In genomic region chr6:120148716-120149392, GRCm38 (mm10) we compare ENCODE assay signal across 13 mouse cellular contexts. TPM values are rescaled to one million over a fixed set of nuclear protein-coding genes. Genes with fewer than 3 reads are reported as not detected.
DNase-seq lines count a peak whose midpoint lies in the region; ATAC-seq lines count a peak whose summit lies in the region.
"Had no signal": no experiment of that assay in that cellular context is flagged by ENCODE, and none has a peak within 500 bp of the region (broad histone marks: within the 10 kb centered on the region; RNA-seq: fewer than 3 reads in every experiment).

No protein-coding gene starts in this region.

- DNase-seq in heart, adult 11 months, result peak; percentile 97
- DNase-seq in heart, postnatal 25 days (ENCODE audit: low spot score), result no peak
- peak; percentile 63 for DNase-seq in heart, postnatal 4 days
- peak; percentile 74 for DNase-seq in lung, postnatal 36 days
- DNase-seq in MN1 (ENCODE audit: low spot score), result no peak
- no peak for DNase-seq in thymus, postnatal 10 days (ENCODE audit: low spot score in 2 of 2)
- DNase-seq: cerebellum, adult 8-10 months; thymus, adult 18-20 months had no signal

- intact Hi-C loops in heart, postnatal 25 days (cut with DNase I), result no loop called here

- no peak overlapping the region for H3K9ac ChIP-seq in embryonic facial prominence, embryonic 15.5 days

- 0 out of 2 replicates have a peak overlapping the region, but pooled peaks have one; percentile 17 for H3K27ac ChIP-seq in embryonic facial prominence, embryonic 15.5 days (replicated peaks)

- no peaks in the 10 kb centered on the region for H3K27me3 ChIP-seq in embryonic facial prominence, embryonic 15.5 days

- H3K9me3 ChIP-seq in embryonic facial prominence, embryonic 15.5 days (replicated peaks), result no peaks in the 10 kb centered on the region

- 69% methylated on average over 12 of the region's 12 CpGs for WGBS in embryonic facial prominence, embryonic 15.5 days

- no peaks in the 10 kb centered on the region for H3K36me3 ChIP-seq in embryonic facial prominence, embryonic 15.5 days

- no peak overlapping the region for H3K4me3 ChIP-seq in embryonic facial prominence, embryonic 15.5 days (replicated peaks)
- H3K4me3 ChIP-seq: myocyte had no signal

- no peak overlapping the region for H3K4me2 ChIP-seq in embryonic facial prominence, embryonic 15.5 days (replicated peaks)

- ATAC-seq in embryonic facial prominence, embryonic 15.5 days (ENCODE audit: insufficient number of reproducible peaks, low FRiP score, low TSS enrichment, low read depth), result no peak
- ATAC-seq in erythroid progenitor cell, adult 5-6 weeks (replicated peaks; ENCODE audit: low FRiP score, poor library complexity, severe bottlenecking), result no peak

- H3K4me1 ChIP-seq in embryonic facial prominence, embryonic 15.5 days, result peaks cover 34% of the 10 kb centered on the region

RNA-seq across cellular contexts. Expression of gene Ninj2, which starts 55.7 kb away (rescaled TPM):
- total RNA-seq in heart, postnatal 25 days (2021), result not detected
- polyA plus RNA-seq in embryonic facial prominence, embryonic 15.5 days (2015; fragmentation: Nextera tagmentation; extraction: Ambion mirVana), result 0.49 TPM in 1 of 2 replicates, not detected in the other
- total RNA-seq in heart, postnatal 4 days (2021), result not detected
- 3.6 TPM in 1 of 2 replicates, not detected in the other for total RNA-seq in erythroid progenitor cell, adult 5-6 weeks (2015; ENCODE audit: low replicate concordance)
- total RNA-seq in erythroid progenitor cell, adult 5-6 weeks (2017; ENCODE audit: low replicate concordance), result not detected in 2 replicates
- total RNA-seq: adrenal gland, postnatal 4 days had no signal
- polyA plus RNA-seq: C2C12 had no signal

Comparison
In these comparisons a context has a peak if more than half of its experiments do, and no peak if none do; other contexts are left out.
1. DNase-seq: peak in heart, adult 11 months (single experiment), heart, postnatal 4 days (single experiment) and lung, postnatal 36 days (single experiment); none in heart, postnatal 25 days (single experiment), MN1 (single experiment) and thymus, postnatal 10 days (0 of 2).